Mouse (Mus musculus): ENCODE measurements around the gene Rpl7l1. TPM values are rescaled to one million over a fixed set of nuclear protein-coding genes. Genes with fewer than 3 reads are reported as not detected.
"Not testable (repeated sequence)": the region's sequence is repeated elsewhere in the genome, so short reads cannot be mapped to it uniquely, and the experiment has no call there.

The Rpl7l1 gene
- 10 to 100 TPM; 54.3 to 57.4 TPM for total RNA-seq (2021)
- long read RNA-seq, transcript Rpl7l1-201 (7 exons, 2,606 nt) = major isoform, 32 of 85 reads
- long read RNA-seq, partial matches to known transcripts = 19 of 85 reads
- long read RNA-seq, other reads (novel, unspliced or antisense) = 34 of 85 reads

GRCm38 (mm10) chr17:46782341-46783221, at the start of gene Rpl7l1:
Gene Rpl7l1 (minus strand): TSS chr17:46782672.
- DNase-seq (ENCODE audit: low spot score in 2 of 2) = peak; percentile 91 to 93

DNA sequence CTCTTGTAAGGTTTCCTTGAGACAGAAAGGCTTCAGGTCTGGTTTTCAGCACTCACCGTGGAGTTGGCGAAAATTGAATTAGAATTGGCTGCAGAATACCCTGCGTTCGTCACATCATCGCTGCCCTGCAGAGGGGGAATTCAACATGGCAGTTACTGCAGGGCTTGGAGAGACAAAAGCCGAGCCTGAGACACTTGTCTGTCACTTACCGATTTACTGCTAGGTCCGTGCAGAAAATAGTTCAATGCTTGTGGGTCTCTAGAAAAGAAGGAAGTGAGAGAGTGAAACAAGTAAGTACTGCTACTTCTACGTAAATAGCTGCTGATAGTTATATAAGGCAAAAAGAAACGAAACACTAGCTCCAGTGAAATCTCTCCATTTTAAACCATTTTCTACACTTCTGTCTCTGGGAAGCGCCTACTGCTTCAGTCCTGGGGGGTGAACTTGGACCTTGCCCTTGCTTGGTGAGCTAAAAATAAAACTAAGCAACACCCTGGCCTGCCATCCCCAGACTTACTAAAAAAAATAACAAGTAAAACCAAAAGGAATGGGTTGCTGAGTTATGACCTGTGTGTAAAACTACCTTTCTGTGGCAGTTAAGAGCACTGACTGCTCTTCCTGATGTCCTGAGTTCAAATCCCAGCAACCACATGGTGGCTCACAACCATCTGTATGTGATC, 47.5 kb upstream of the Rpl7l1 start:
- no peak for DNase-seq (ENCODE audit: low spot score in 2 of 2)

DNA sequence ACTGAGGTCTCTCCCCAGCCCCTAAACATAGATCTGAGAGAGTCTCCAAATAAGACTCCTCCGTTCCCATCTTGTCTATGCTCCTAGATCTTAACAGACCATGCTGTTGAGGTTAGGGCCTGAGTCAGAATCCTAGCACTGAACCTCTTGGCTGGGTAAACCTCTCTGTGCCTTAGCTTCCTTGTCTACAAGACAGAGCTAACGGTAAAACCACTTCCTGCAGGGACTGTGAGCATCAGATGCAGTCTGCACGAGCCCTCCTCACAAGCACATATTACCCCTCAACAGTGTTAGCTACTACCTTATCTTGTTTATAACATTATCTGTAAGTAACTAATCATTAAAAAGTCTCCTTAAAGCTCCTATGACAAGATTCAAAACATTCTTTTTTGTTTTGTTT, 46.5 kb upstream of the Rpl7l1 start:
- DNase-seq (ENCODE audit: low spot score in 2 of 2) = no peak

DNA sequence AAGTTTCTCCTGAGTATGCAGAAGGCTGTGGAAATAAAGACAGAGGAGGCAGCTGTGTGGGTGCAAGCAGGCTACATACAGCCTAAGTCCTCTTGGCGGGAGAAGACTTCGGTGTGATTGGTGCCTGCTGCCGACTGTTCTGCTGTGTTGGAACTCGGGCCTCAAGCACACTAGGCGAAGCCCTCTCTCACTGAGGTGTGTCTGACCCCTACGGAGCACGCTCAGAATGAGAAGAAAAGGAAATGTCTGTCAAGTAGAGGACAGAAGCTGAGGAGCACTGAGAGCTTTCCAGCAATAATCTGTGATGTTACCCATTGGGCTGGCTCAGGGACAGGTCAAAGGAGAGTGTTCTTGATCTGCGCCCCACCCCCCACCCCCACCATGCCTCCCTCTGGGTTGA, 40.6 kb upstream of the Rpl7l1 start:
- no peak for DNase-seq (ENCODE audit: low spot score in 2 of 2)

DNA sequence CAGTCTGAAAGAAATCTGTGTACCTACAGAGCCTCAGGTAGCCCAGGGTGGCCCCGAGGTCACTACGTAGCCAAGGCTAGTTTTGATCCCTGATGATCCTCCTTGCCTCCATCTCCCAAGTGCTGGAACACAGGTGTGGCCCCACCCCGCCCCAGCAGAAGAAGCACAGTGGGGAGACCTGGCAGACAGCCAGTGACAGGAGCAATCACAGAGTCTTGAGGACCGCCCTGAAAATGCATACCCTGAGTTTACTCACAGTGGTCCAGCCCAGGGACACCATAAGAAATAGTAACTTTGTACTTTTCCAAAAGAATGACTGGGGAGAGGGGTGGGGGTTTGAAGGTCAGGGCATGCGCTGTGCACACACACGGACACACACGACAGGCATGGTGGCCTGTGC, 38.2 kb upstream of the Rpl7l1 start:
- DNase-seq (ENCODE audit: low spot score in 2 of 2) = no peak

DNA sequence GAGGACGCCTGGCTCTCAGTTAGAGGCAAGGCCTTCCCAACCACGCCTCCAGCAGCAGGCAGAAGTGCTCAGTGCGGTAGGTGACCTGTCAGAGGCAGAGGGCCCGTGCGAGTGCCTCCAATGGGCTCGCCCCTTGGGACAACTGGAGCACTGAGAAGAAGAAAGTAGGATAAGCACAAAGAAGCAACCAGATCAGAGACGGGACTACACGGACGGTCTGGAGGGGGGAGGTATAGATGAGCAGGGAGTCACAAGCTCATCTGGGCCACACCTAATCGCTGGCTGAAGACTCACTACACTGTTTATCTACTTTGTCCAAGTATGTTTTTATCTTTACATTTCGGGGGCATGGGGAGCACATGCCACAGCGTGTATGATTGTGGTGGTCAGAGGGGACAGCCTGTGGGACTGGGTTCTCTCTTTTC, 35.3 kb upstream of the Rpl7l1 start:
- DNase-seq (ENCODE audit: low spot score in 2 of 2) = no peak

GRCm38 (mm10) chr17:46816306-46816705, 33.8 kb upstream of the Rpl7l1 start:
- no peak for DNase-seq (ENCODE audit: low spot score in 2 of 2)

GRCm38 (mm10) chr17:46814497-46814896, 32.0 kb upstream of the Rpl7l1 start:
- DNase-seq (ENCODE audit: low spot score in 2 of 2) = no peak

DNA sequence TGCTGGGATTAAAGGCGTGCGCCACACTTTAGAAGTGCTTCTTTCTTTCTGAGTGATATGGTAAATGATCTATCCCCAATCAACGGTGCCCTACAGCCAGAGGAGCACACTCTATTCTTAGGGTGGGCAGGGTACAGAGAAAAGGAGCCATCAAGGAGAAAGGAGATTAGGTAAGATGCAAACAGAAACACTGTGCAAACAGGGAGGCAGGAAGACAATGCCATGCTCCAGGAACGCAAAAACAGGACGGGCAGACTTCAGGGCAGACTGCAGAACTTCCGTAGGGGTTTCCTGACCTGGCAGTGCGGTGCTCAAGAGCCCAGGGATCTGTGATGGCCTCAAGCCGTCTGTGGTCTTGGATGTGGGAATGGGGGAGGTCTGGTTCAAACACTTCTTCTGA, 31.2 kb upstream of the Rpl7l1 start:
- no peak for DNase-seq (ENCODE audit: low spot score in 2 of 2)

GRCm38 (mm10) chr17:46812442-46812841, 30.0 kb upstream of the Rpl7l1 start:
- DNase-seq (ENCODE audit: low spot score in 2 of 2) = no peak

GRCm38 (mm10) chr17:46810672-46811071, 28.2 kb upstream of the Rpl7l1 start:
- no peak for DNase-seq (ENCODE audit: low spot score in 2 of 2)

GRCm38 (mm10) chr17:46809131-46809830, 26.8 kb upstream of the Rpl7l1 start:
- DNase-seq (ENCODE audit: low spot score in 2 of 2) = no peak

GRCm38 (mm10) chr17:46808376-46808775, 25.9 kb upstream of the Rpl7l1 start:
- no peak for DNase-seq (ENCODE audit: low spot score in 2 of 2)

GRCm38 (mm10) chr17:46801761-46802160, 19.3 kb upstream of the Rpl7l1 start:
- no peak for DNase-seq (ENCODE audit: low spot score in 2 of 2)

DNA sequence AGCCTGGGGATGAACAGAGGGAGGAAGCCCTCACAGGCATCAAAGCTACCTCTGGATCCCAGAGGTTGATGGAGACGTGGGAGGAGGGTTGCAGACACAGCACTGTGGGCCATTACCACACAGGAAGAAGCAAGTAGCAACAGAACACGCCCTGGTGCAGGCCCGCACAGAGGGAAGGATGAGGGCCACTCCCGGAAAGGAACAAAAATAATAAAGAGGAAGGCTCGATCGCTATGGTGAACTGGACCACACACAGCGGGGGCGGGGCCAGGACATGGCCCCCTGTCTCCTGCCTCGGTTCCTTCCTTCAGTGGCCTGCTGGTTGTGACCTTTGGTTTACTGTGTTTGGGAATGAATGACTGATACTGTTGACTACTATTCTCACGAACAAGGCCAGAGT, 17.2 kb upstream of the Rpl7l1 start:
- no peak for DNase-seq (ENCODE audit: low spot score in 2 of 2)

- DNase-seq (ENCODE audit: low spot score in 2 of 2) = no peak
Observed at GRCm38 (mm10) chr17:46797386-46797785, 14.9 kb upstream of the Rpl7l1 start.

GRCm38 (mm10) chr17:46796743-46797142, 14.3 kb upstream of the Rpl7l1 start:
- DNase-seq (ENCODE audit: low spot score in 2 of 2) = no peak

DNA sequence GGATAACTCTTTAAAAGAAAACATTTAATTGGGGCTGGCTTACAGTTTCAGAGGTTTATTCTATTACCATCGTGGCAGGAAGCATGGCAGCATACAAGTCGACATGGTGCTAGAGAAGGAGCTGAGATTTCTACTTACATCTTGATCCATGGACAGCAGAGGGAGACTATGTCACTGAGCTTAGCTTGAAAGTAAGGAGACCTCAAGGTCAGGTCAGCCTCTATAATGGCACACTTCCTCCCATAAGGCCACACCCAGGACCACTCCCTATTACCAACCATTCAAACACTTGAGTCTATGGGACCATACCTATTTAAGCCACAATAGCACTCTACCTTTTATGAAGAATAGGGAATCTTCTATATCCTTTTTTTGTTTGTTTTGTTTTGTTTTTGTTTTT, 10.5 kb upstream of the Rpl7l1 start:
- DNase-seq (ENCODE audit: low spot score in 2 of 2) = no peak

- DNase-seq (ENCODE audit: low spot score in 2 of 2) = not testable (repeated sequence)
Observed at GRCm38 (mm10) chr17:46787974-46788373, 5.5 kb upstream of the Rpl7l1 start.

DNA sequence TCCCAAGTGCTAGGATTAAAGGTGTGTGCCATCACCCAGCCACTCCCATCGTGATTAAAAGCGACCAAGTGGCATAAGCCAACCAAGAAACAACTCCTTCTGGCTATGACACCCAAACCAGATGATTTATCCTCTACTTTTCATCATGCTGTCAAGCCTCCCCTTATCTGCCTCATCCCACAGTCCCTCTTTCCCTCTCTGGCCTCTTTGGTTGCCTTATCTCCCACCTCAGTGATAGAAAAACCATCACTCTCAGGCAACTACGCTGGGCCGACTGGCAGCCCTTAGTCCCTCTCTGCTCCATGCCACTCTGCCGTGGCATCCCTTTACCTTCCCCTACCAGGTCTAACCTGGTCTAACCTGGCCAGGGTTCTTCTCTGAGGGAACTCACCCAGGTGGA, 4.5 kb upstream of the Rpl7l1 start:
- no peak for DNase-seq (ENCODE audit: low spot score in 2 of 2)

DNA sequence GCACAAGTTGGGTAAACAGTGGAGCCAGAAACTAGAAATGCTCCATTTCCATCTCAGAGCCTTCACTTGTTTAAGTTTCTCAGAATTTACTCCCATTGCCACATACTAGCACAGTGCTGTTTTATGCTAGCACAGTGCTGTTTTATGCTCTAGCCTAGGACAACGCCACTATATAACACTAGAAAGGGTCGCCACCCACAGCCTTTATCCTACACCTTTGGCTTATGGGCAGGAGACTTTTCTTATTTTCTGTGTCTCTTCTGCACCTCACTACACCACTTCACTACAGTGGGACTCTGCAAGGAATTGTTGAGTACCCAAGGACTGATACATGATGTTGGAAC, 722 bp upstream of the Rpl7l1 start:
- no peak for DNase-seq (ENCODE audit: low spot score in 2 of 2)

- no peak for DNase-seq (ENCODE audit: low spot score in 2 of 2)
Observed at GRCm38 (mm10) chr17:46781876-46782275, 596 bp downstream of the Rpl7l1 start.
